18 mouse cellular contexts compared by ENCODE assay signal in the genomic region with DNA sequence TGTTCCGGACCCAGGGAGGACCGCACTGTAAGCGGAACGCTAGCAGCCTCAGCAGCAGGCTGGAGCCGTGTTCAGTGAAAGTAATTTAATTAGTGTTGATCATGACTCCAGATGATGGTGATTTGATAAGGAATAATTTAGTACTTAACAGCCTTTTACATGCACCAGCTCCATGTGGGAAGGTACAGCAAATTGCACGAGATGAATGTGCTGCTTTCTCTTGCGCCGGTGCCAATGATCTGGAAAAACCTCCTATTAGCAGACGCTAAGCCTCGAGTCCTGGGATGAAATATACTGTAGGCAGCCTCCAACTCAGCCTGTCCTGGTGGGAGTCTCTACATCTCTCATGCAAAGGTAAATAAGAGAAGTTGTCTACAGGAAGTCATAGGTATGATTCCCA. TPM values are rescaled to one million over a fixed set of nuclear protein-coding genes. Genes with fewer than 3 reads are reported as not detected.
DNase-seq lines count a peak whose midpoint lies in the region; ATAC-seq lines count a peak whose summit lies in the region.
"Had no signal": no experiment of that assay in that cellular context is flagged by ENCODE, and none has a peak within 500 bp of the region (broad histone marks: within the 10 kb centered on the region; RNA-seq: fewer than 3 reads in every experiment).

No protein-coding gene starts in this region.

- ATAC-seq in hindbrain, embryonic 15.5 days (ENCODE audit: low FRiP score, low read depth), result no peak
- no peak for ATAC-seq in hindbrain, embryonic 12.5 days (ENCODE audit: low FRiP score)

- no peak overlapping the region for H3K9ac ChIP-seq in hindbrain, embryonic 15.5 days
- H3K9ac ChIP-seq in hindbrain, embryonic 12.5 days, result no peak overlapping the region
- H3K9ac ChIP-seq: heart, embryonic 12.5 days had no signal

- H3K4me2 ChIP-seq in hindbrain, embryonic 15.5 days, result peak overlapping the region; percentile 29
- no peak overlapping the region for H3K4me2 ChIP-seq in hindbrain, embryonic 12.5 days (replicated peaks)
- H3K4me2 ChIP-seq: heart, embryonic 12.5 days; midbrain, embryonic 11.5 days had no signal

- H3K4me1 ChIP-seq in hindbrain, embryonic 15.5 days (replicated peaks), result no peaks in the 10 kb centered on the region
- no peaks in the 10 kb centered on the region for H3K4me1 ChIP-seq in hindbrain, embryonic 12.5 days
- H3K4me1 ChIP-seq: heart, embryonic 12.5 days had no signal

- H3K27ac ChIP-seq in hindbrain, embryonic 15.5 days (replicated peaks), result no peak overlapping the region
- H3K27ac ChIP-seq in hindbrain, embryonic 12.5 days, result no peak overlapping the region

- DNase-seq in MN1 (ENCODE audit: low spot score), result peak; percentile 85
- peak; percentile 35 for DNase-seq in cerebellum, adult 11 months
- DNase-seq in cerebellum, postnatal 36 days, result peak; percentile 46 to 57
- DNase-seq in left cerebral cortex, postnatal 36 days (ENCODE audit: low spot score in 2 of 2), result no peak
- no peak for DNase-seq in thymus, postnatal 0 days (ENCODE audit: low spot score)
- DNase-seq in spleen, postnatal 36 days (ENCODE audit: low spot score in 2 of 2), result no peak
- DNase-seq: adrenal gland, postnatal 14 days; gastrocnemius, postnatal 36 days; heart, postnatal 36 days; kidney, adult 18-20 months; kidney, postnatal 25 days; lung, postnatal 4 days; right cerebral cortex, adult 18-20 months; thymus, postnatal 36 days had no signal

- no peak overlapping the region; the same call in 1 of the 2 replicates for H3K4me3 ChIP-seq in hindbrain, embryonic 15.5 days
- H3K4me3 ChIP-seq in hindbrain, embryonic 12.5 days, result no peak overlapping the region
- H3K4me3 ChIP-seq: heart, embryonic 12.5 days had no signal

- no peaks in the 10 kb centered on the region for H3K36me3 ChIP-seq in hindbrain, embryonic 15.5 days
- no peaks in the 10 kb centered on the region for H3K36me3 ChIP-seq in hindbrain, embryonic 12.5 days
- H3K36me3 ChIP-seq: heart, embryonic 12.5 days had no signal

- 58% methylated on average over 10 of the region's 10 CpGs for WGBS in hindbrain, embryonic 15.5 days
- 80% methylated on average over 10 of the region's 10 CpGs for WGBS in hindbrain, embryonic 12.5 days

- H3K27me3 ChIP-seq in hindbrain, embryonic 15.5 days, result no peaks in the 10 kb centered on the region
- no peaks in the 10 kb centered on the region for H3K27me3 ChIP-seq in hindbrain, embryonic 12.5 days
- H3K27me3 ChIP-seq: heart, embryonic 12.5 days had no signal

- intact Hi-C loops in left cerebral cortex, postnatal 36 days (cut with DNase I), result no loop called here

- no peaks in the 10 kb centered on the region for H3K9me3 ChIP-seq in hindbrain, embryonic 15.5 days
- no peaks in the 10 kb centered on the region for H3K9me3 ChIP-seq in hindbrain, embryonic 12.5 days (replicated peaks)
- H3K9me3 ChIP-seq: heart, embryonic 12.5 days had no signal

RNA-seq across cellular contexts. Expression of gene Etv1, which starts 45.2 kb away (rescaled TPM):
- 23.6 and 32.5 TPM in 2 replicates for polyA plus RNA-seq in hindbrain, embryonic 15.5 days (2015; fragmentation: Nextera tagmentation; extraction: Ambion mirVana)
- 21.2 and 21.9 TPM in 2 replicates for polyA plus RNA-seq in hindbrain, embryonic 12.5 days (2016; fragmentation: Nextera tagmentation; extraction: Ambion mirVana)
- 10 to 100 TPM; 66.5 to 67.9 TPM for total RNA-seq in left cerebral cortex, postnatal 36 days (2021)
- polyA plus RNA-seq in thymus, postnatal 0 days (2015; fragmentation: Nextera tagmentation; extraction: Ambion mirVana), result 1.6 and 1.8 TPM in 2 replicates

Comparison
In these comparisons a context has a peak if more than half of its experiments do, and no peak if none do; other contexts are left out.
1. DNase-seq: peak in MN1 (single experiment), cerebellum, adult 11 months (single experiment) and cerebellum, postnatal 36 days (2 of 2); none in left cerebral cortex, postnatal 36 days (0 of 2), thymus, postnatal 0 days (single experiment) and spleen, postnatal 36 days (0 of 2).